Mouse (Mus musculus) CH12.LX (cell line): ENCODE results near the gene Wnt4. TPM values are rescaled to one million over a fixed set of nuclear protein-coding genes. Genes with fewer than 3 reads are reported as not detected.

Experiments used
- DNase-seq: peaks from one replicate; pipeline ENCODE4 v3.0.0-alpha.2; 2013; ENCODE audit errors: extremely low read depth
- H3K27ac ChIP-seq: 2 replicates; pipeline ENCODE4 v1.5.1; 2012; ENCODE audit warnings: low read depth, mild to moderate bottlenecking, control low read depth, moderate library complexity; ENCODE audit not compliant: insufficient read depth
- H3K27me3 ChIP-seq: replicated peaks from 2 replicates; pipeline ENCODE3; 2012; ENCODE audit warnings: inconsistent platforms
- H3K36me3 ChIP-seq, 2 experiments: replicated peaks in 1 of 2; 2 replicates each; pipeline versions ENCODE3 to v1.6.1; 2012; ENCODE audit warnings: inconsistent platforms in 1 of 2, low read length in 1 of 2, mild to moderate bottlenecking in 1 of 2, mixed read lengths in 1 of 2, moderate library complexity in 1 of 2; ENCODE audit not compliant: control insufficient read depth in 1 of 2, insufficient read depth in 1 of 2
- H3K4me1 ChIP-seq, 2 experiments: 2 replicates each; pipeline ENCODE4 v1.6.1; 2012; ENCODE audit warnings: inconsistent platforms in 1 of 2, moderate library complexity in 1 of 2; ENCODE audit not compliant: insufficient read depth in 2 of 2, control insufficient read depth in 1 of 2
- H3K4me2 ChIP-seq: 2 replicates; pipeline ENCODE4 v1.6.1; 2012; ENCODE audit warnings: low read depth, mild to moderate bottlenecking, control low read depth; ENCODE audit not compliant: poor library complexity, insufficient read depth, severe bottlenecking
- H3K4me3 ChIP-seq, 3 experiments: fragments of 150-350 bp in 1 of 3; sonication (generic) in 1 of 3; replicated peaks in 1 of 3; 2 replicates each; pipeline versions ENCODE3 to v1.5.1; 2011 to 2012; ENCODE audit warnings: low read depth in 2 of 3, low read length in 2 of 3, mild to moderate bottlenecking in 2 of 3, moderate library complexity in 2 of 3, control low read depth in 1 of 3, improper control_type of control experiment in 1 of 3, inconsistent platforms in 1 of 3, mixed read lengths in 1 of 3; ENCODE audit not compliant: poor library complexity in 1 of 3
- H3K79me2 ChIP-seq: replicated peaks from 2 replicates; pipeline ENCODE4 v1.6.1; 2012; ENCODE audit warnings: mild to moderate bottlenecking, moderate library complexity; ENCODE audit not compliant: control insufficient read depth, poor library complexity, insufficient read depth, severe bottlenecking; ENCODE audit errors: extremely low read depth
- H3K9ac ChIP-seq: 2 replicates; pipeline ENCODE4 v1.6.1; 2012; ENCODE audit warnings: low read depth, mild to moderate bottlenecking, control low read depth, moderate library complexity; ENCODE audit not compliant: insufficient read depth
- H3K9me3 ChIP-seq: replicated peaks from 2 replicates; pipeline ENCODE3; 2012; ENCODE audit warnings: low read length, inconsistent platforms, mixed read lengths
- BHLHE40 ChIP-seq: IDR thresholded peaks from 2 replicates; pipeline ENCODE4 v1.6.1; 2011; ENCODE audit warnings: mild to moderate bottlenecking, low read depth, low read length, improper control_type of control experiment
- CHD1 ChIP-seq: IDR thresholded peaks from 2 replicates; pipeline ENCODE4 v1.6.1; 2012; ENCODE audit warnings: low read depth, low read length, improper control_type of control experiment, inconsistent platforms
- CTCF ChIP-seq, 2 experiments: IDR thresholded peaks in 1 of 2; conservative IDR thresholded peaks in 1 of 2; 2 replicates each; pipeline ENCODE4 v1.5.1; 2011 to 2012; ENCODE audit warnings: low read depth in 2 of 2, low read length in 2 of 2, improper control_type of control experiment in 1 of 2, inconsistent platforms in 1 of 2, mild to moderate bottlenecking in 1 of 2, moderate library complexity in 1 of 2
- E2F4 ChIP-seq: IDR thresholded peaks from 2 replicates; pipeline ENCODE4 v1.6.1; 2011; ENCODE audit warnings: low read depth, low read length, improper control_type of control experiment; ENCODE audit not compliant: insufficient replicate concordance
- ELF1 ChIP-seq: IDR thresholded peaks from 2 replicates; pipeline ENCODE4 v1.6.1; 2014; ENCODE audit warnings: low read depth, mild to moderate bottlenecking, inconsistent platforms, low read length, improper control_type of control experiment
- EP300 ChIP-seq: IDR thresholded peaks from 2 replicates; pipeline ENCODE4 v1.6.1; 2011; ENCODE audit warnings: low read length, improper control_type of control experiment
- ETS1 ChIP-seq: conservative IDR thresholded peaks from 2 replicates; pipeline ENCODE4 v1.6.1; 2012; ENCODE audit warnings: low read depth, mild to moderate bottlenecking, inconsistent platforms, low read length, improper control_type of control experiment, moderate library complexity
- GABPA ChIP-seq: IDR thresholded peaks from 2 replicates; pipeline ENCODE4 v1.6.1; 2012; ENCODE audit warnings: low read depth, low read length, improper control_type of control experiment, inconsistent platforms; ENCODE audit not compliant: insufficient replicate concordance
- IRF4 ChIP-seq: IDR thresholded peaks from 2 replicates; pipeline ENCODE4 v1.6.1; 2014; ENCODE audit warnings: low read depth, mild to moderate bottlenecking, inconsistent platforms, low read length, improper control_type of control experiment
- JUND ChIP-seq: conservative IDR thresholded peaks from 2 replicates; pipeline ENCODE4 v1.6.1; 2011; ENCODE audit warnings: low read depth, low read length, improper control_type of control experiment
- KAT2A ChIP-seq: IDR thresholded peaks from 2 replicates; pipeline ENCODE4 v1.6.1; 2012; ENCODE audit warnings: low read length, improper control_type of control experiment, inconsistent platforms; ENCODE audit not compliant: insufficient replicate concordance
- MAZ ChIP-seq: IDR thresholded peaks from 2 replicates; pipeline ENCODE4 v1.6.1; 2012; ENCODE audit warnings: low read depth, mild to moderate bottlenecking, inconsistent platforms, low read length, improper control_type of control experiment, moderate library complexity
- MYC ChIP-seq: IDR thresholded peaks from 2 replicates; pipeline ENCODE4 v1.6.1; 2011; ENCODE audit warnings: low read depth, mild to moderate bottlenecking, improper control_type of control experiment, low read length
- NELFE ChIP-seq: IDR thresholded peaks from 2 replicates; pipeline ENCODE4 v1.6.1; 2011; ENCODE audit warnings: low read depth, low read length, improper control_type of control experiment
- PAX5 ChIP-seq: IDR thresholded peaks from 2 replicates; pipeline ENCODE4 v1.6.1; 2012; ENCODE audit warnings: low read length, inconsistent platforms, mixed read lengths
- RAD21 ChIP-seq: IDR thresholded peaks from 2 replicates; pipeline ENCODE4 v1.6.1; 2011; ENCODE audit warnings: low read depth, mild to moderate bottlenecking, low read length, improper control_type of control experiment, moderate library complexity
- SIN3A ChIP-seq: IDR thresholded peaks from 2 replicates; pipeline ENCODE4 v1.6.1; 2012; ENCODE audit warnings: low read length, improper control_type of control experiment, inconsistent platforms
- ZKSCAN1 ChIP-seq: IDR thresholded peaks from 2 replicates; pipeline ENCODE4 v1.6.1; 2012; ENCODE audit warnings: low read depth, inconsistent platforms, low read length, improper control_type of control experiment, borderline replicate concordance
- dilution Hi-C: fragments of 300-500 bp; cut with MboI; formaldehyde crosslinking; loops from 2 replicates; pipeline ENCODE4 v1.14.3; 2020; ENCODE audit warnings: low sequenced_read_pairs; ENCODE audit not compliant: extremely low pct_unique_long_range_greater_than_20kb, extremely low pct_ligation_motif_present
- in situ Hi-C: fragments of 300-500 bp; cut with MboI; formaldehyde crosslinking; loops from 3 replicates; pipeline ENCODE4 v1.14.3; 2019; ENCODE audit warnings: low sequenced_read_pairs, low pct_ligation_motif_present, low pct_unique_long_range_greater_than_20kb, mixed read lengths
- polyA plus RNA-seq: library from polyadenylated mRNA; unstranded; fragments of >175 nt; gene quantifications from 2 replicates; pipeline ENCODE4 v1.2.1, GENCODE M21; 2012; ENCODE audit warnings: low read depth; ENCODE audit not compliant: insufficient read length
- total RNA-seq, 2 experiments: library from RNA; depleted of rRNA; stranded (reverse); fragments of 300-350 nt in 1 of 2; fragments of >200 nt in 1 of 2; gene quantifications; 2 replicates each; pipeline ENCODE4 v1.2.3; 2012 to 2014

The Wnt4 gene
- total and polyA plus RNA-seq, 3 experiments, result not detected

DNA sequence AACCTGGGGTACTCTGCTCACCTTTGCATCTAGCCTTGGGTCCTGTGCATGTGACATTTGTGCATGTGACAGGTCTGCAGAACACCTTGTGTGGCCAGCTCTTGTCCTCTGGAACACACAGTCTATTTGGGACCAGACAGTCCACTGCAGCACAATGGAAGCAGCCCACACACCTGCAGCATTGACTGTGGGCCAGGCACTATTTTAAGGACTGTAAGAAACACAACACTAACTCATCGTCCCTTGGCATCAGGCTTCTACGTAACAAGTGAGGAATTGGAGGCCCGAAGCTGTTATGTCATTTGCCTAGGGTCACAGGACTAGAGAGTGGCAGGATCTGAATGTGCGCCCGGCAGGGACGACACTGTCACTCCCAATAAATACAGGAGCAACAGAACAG, 12.4 kb downstream of the Wnt4 start:
- Histone ChIP-seq H3K27ac (no peak overlapping the region), H3K36me3 (no peaks in the 10 kb centered on the region), H3K9me3 (no peaks in the 10 kb centered on the region), H3K27me3 (peaks cover 61% of the 10 kb centered on the region), H3K4me3 (no peak overlapping the region), H3K4me1 (no peaks in the 10 kb centered on the region), H3K79me2 (no peaks in the 10 kb centered on the region), H3K9ac (no peak overlapping the region), H3K4me2 (no peak overlapping the region)
- dilution Hi-C loops, result no loop called here
- TF ChIP-seq EP300 (no peak), MAZ (no peak), ELF1 (no peak), IRF4 (no peak), BHLHE40 (no peak), CHD1 (no peak)
- no peak for DNase-seq
- in situ Hi-C loops, result loop anchor here (5.0 to 10.0 kb wide), 2 partner anchors 207 to 395 kb away; partner anchors contain the start of genes C1qa and C1qc

DNA sequence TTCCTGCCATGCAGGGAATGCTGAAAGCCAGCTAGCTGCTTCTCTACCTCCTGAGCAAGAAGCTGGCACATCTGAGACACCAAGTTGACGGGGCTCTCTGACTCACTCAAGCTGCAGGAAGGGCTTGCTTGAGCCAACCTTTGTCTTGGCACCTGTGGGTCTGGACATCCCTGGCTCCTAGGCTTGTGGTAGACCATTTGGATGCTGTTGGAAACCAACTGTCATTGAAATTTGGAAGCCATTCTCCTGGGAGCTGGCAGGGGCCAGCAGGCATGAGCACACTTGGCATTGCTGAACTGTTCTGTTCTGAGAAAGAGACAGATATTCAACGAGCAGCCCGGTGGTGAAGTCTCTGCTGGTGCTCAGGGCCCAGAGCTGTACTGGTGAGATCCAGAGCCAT, 13.0 kb downstream of the Wnt4 start:
- no peak for DNase-seq
- dilution Hi-C loops, result no loop called here
- H3K4me3 ChIP-seq, result no peak overlapping the region
- H3K9me3 ChIP-seq, result no peaks in the 10 kb centered on the region
- TF ChIP-seq MYC, result no peak
- TF ChIP-seq RAD21, result no peak
- no peak for TF ChIP-seq PAX5
- no peak for TF ChIP-seq JUND
- no peak for TF ChIP-seq GABPA
- TF ChIP-seq SIN3A, result no peak
- no peak for TF ChIP-seq CTCF (conservative IDR thresholded peaks at IDR 0.05 in 1 of 2, IDR thresholded peaks at IDR 0.05 in 1 of 2; ENCODE audit: low read depth in 2 of 2, low read length in 2 of 2)
- TF ChIP-seq ZKSCAN1, result no peak
- TF ChIP-seq E2F4, result no peak
- no peak for TF ChIP-seq ELF1
- in situ Hi-C loops, result no loop called here
- H3K79me2 ChIP-seq, result no peaks in the 10 kb centered on the region
- H3K27ac ChIP-seq, result no peak overlapping the region
- H3K9ac ChIP-seq, result no peak overlapping the region
- peaks cover 58% of the 10 kb centered on the region for H3K27me3 ChIP-seq
- no peak overlapping the region for H3K4me2 ChIP-seq
- H3K36me3 ChIP-seq, result peaks cover 0 to 2% of the 10 kb centered on the region in 2 experiments
- no peaks in the 10 kb centered on the region for H3K4me1 ChIP-seq

DNA sequence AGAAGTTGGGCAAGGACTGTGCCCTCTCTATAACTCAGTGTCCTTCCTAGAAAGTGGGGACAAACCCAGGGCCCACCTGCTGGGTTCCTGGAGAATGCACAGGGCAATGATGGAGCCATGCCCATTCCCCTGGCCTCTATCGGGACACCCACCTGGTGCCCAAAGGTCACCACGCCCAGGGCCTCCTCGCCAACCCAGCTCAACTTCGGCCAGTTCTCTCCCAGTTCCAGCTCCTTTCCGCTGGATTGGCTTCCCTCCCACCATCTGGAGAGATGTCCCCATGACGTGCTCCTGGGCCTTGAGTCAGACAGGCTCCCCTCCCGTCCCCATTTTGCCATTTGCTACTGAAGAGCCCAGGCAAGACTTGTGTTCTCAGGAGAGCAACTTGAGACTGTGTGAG, 15.3 kb downstream of the Wnt4 start:
- H3K9ac ChIP-seq, result no peak overlapping the region
- no peak for DNase-seq
- dilution Hi-C loops, result no loop called here
- in situ Hi-C loops, result no loop called here
- TF ChIP-seq BHLHE40 (no peak), NELFE (no peak), ETS1 (no peak), KAT2A (no peak), GABPA (no peak), JUND (no peak), MYC (no peak), PAX5 (no peak), E2F4 (no peak)
- TF ChIP-seq, all 38 proteins: peak for 0
- Histone ChIP-seq H3K4me1 (no peaks in the 10 kb centered on the region), H3K79me2 (no peaks in the 10 kb centered on the region), H3K4me3 (no peak overlapping the region), H3K36me3 (peaks cover 0 to 5% of the 10 kb centered on the region in 2 experiments), H3K4me2 (no peak overlapping the region), H3K9me3 (no peaks in the 10 kb centered on the region), H3K27ac (no peak overlapping the region), H3K27me3 (peaks cover 35% of the 10 kb centered on the region)
